Mouse (Mus musculus) spleen, postnatal 10 days (tissue): ENCODE data around the gene Lexm.

Source experiments
- DNase-seq, 2 experiments: peaks; one replicate each; pipeline ENCODE4 v3.0.0; 2021 to 2022; ENCODE audit warnings: low spot score in 2 of 2

Gene Lexm

GRCm38 (mm10) chr4:106582428-106583153, 34.5 kb downstream of the Lexm start:
- DNase-seq, result no peak

GRCm38 (mm10) chr4:106581865-106582204, 35.2 kb downstream of the Lexm start:
- no peak for DNase-seq

GRCm38 (mm10) chr4:106581176-106581864, 35.7 kb downstream of the Lexm start:
- no peak for DNase-seq

GRCm38 (mm10) chr4:106577511-106577910, 39.5 kb downstream of the Lexm start:
- DNase-seq, result no peak

- DNase-seq, result no peak
Measured at GRCm38 (mm10) chr4:106575022-106575421, 42.0 kb downstream of the Lexm start.

GRCm38 (mm10) chr4:106571081-106571724, 45.8 kb downstream of the Lexm start:
- no peak for DNase-seq

GRCm38 (mm10) chr4:106569680-106570079, 47.4 kb downstream of the Lexm start:
- DNase-seq, result no peak

GRCm38 (mm10) chr4:106564161-106564560, 52.9 kb downstream of the Lexm start:
- no peak for DNase-seq

GRCm38 (mm10) chr4:106562837-106563790, 53.9 kb downstream of the Lexm start:
- DNase-seq, result no peak

- no peak for DNase-seq
Measured at GRCm38 (mm10) chr4:106562006-106562405, 55.0 kb downstream of the Lexm start.

GRCm38 (mm10) chr4:106560846-106561781, 55.9 kb downstream of the Lexm start, which contains the start of gene Dhcr24:
Gene Dhcr24 (plus strand): TSS chr4:106561038.
- peak; percentile 50 to 77 for DNase-seq

GRCm38 (mm10) chr4:106560213-106560845, 56.7 kb downstream of the Lexm start:
- DNase-seq, result no peak

- no peak for DNase-seq
Measured at GRCm38 (mm10) chr4:106559343-106560212, 57.5 kb downstream of the Lexm start.

- DNase-seq, result no peak
Measured at GRCm38 (mm10) chr4:106557978-106558377, 59.1 kb downstream of the Lexm start.

- DNase-seq, result no peak
Measured at GRCm38 (mm10) chr4:106557262-106557661, 59.8 kb downstream of the Lexm start.

GRCm38 (mm10) chr4:106550516-106551166, 66.4 kb downstream of the Lexm start:
- DNase-seq, result no peak

GRCm38 (mm10) chr4:106548113-106548512, 68.9 kb downstream of the Lexm start:
- no peak for DNase-seq

GRCm38 (mm10) chr4:106546896-106547295, 70.1 kb downstream of the Lexm start:
- DNase-seq, result no peak
